Mouse (Mus musculus) stomach, embryonic 14.5 days (tissue): Measurements from ENCODE around the gene Ccp110. TPM values are rescaled to one million over a fixed set of nuclear protein-coding genes. Genes with fewer than 3 reads are reported as not detected.

Experiments
- ATAC-seq: fragments of 200-750 bp; cut with Nextera tagmentation; 2 replicates; pipeline ENCODE4 v1.8.0; 2017; ENCODE audit warnings: low read depth, moderate TSS enrichment; ENCODE audit not compliant: insufficient number of reproducible peaks, insufficient read depth, low FRiP score
- H3K27ac ChIP-seq: fragments of 300-500 bp; sonication (generic); 2 replicates; pipeline ENCODE4 v1.5.1; 2014; ENCODE audit warnings: mild to moderate bottlenecking, low read length, moderate library complexity, mixed read lengths
- H3K27me3 ChIP-seq: fragments of 300-500 bp; sonication (generic); 2 replicates; pipeline ENCODE4 v1.6.1; 2014; ENCODE audit warnings: low read length, control low read depth, mixed read lengths; ENCODE audit not compliant: control insufficient read depth, insufficient read depth
- H3K36me3 ChIP-seq: fragments of 300-500 bp; sonication (generic); 2 replicates; pipeline ENCODE4 v1.6.1; 2014; ENCODE audit warnings: mild to moderate bottlenecking, control low read depth, low read length, moderate library complexity, mixed read lengths; ENCODE audit not compliant: control insufficient read depth, insufficient read depth
- H3K4me1 ChIP-seq: fragments of 300-500 bp; sonication (generic); 2 replicates; pipeline ENCODE4 v1.6.1; 2014; ENCODE audit warnings: low read length, control low read depth, mixed read lengths; ENCODE audit not compliant: control insufficient read depth, insufficient read depth
- H3K4me2 ChIP-seq: fragments of 300-500 bp; sonication (generic); replicated peaks from 2 replicates; pipeline ENCODE4 v1.6.1; 2014; ENCODE audit warnings: low read depth, low read length, control low read depth
- H3K4me3 ChIP-seq: fragments of 300-500 bp; sonication (generic); 2 replicates; pipeline ENCODE4 v1.5.1; 2014; ENCODE audit warnings: low read depth, low read length, control low read depth
- H3K9ac ChIP-seq: fragments of 300-500 bp; sonication (generic); replicated peaks from 2 replicates; pipeline ENCODE4 v1.6.1; 2014; ENCODE audit warnings: low read depth, mild to moderate bottlenecking, control low read depth, low read length, moderate library complexity, mixed read lengths
- H3K9me3 ChIP-seq: fragments of 300-500 bp; sonication (generic); 2 replicates; pipeline ENCODE4 v1.6.1; 2016; ENCODE audit warnings: low read depth, low read length, control low read depth; ENCODE audit not compliant: control insufficient read depth
- whole genome bisulfite sequencing: fragments of 180-500 bp; shearing (Covaris S2); extraction: QIAGEN DNeasy Blood & Tissue Kit; methylation state at CpG from one replicate; pipeline ENCODE4 v1.1.7; 2014; 5-methylcytosine and 5-hydroxymethylcytosine counted together
- polyA plus RNA-seq: library from polyadenylated mRNA; unstranded; fragments of >200 nt; fragmentation: Nextera tagmentation; extraction: Ambion mirVana; gene quantifications from 2 replicates; pipeline ENCODE4 v1.2.1, GENCODE M21; 2014

Ccp110 gene
- polyA plus RNA-seq, 1 experiment from 2014 or later: 12.2 TPM

GRCm38 (mm10) chr7:118708002-118708401, 4.3 kb upstream of the Ccp110 start:
- H3K36me3 ChIP-seq: no peaks in the 10 kb centered on the region
- no peak for ATAC-seq
- no peak overlapping the region for H3K4me2 ChIP-seq
- WGBS: 77% methylated on average over 4 of the region's 4 CpGs
- H3K27ac ChIP-seq: no peak overlapping the region
- H3K4me3 ChIP-seq: no peak overlapping the region
- H3K27me3 ChIP-seq: no peaks in the 10 kb centered on the region
- peaks cover 19% of the 10 kb centered on the region for H3K4me1 ChIP-seq
- no peaks in the 10 kb centered on the region for H3K9me3 ChIP-seq
- no peak overlapping the region for H3K9ac ChIP-seq

GRCm38 (mm10) chr7:118710776-118711175, 1.6 kb upstream of the Ccp110 start:
- WGBS: 71% methylated on average over 5 of the region's 5 CpGs
- no peaks in the 10 kb centered on the region for H3K27me3 ChIP-seq
- no peak overlapping the region for H3K27ac ChIP-seq
- no peak for ATAC-seq
- H3K36me3 ChIP-seq: no peaks in the 10 kb centered on the region
- H3K9me3 ChIP-seq: no peaks in the 10 kb centered on the region
- no peak overlapping the region for H3K4me3 ChIP-seq
- H3K9ac ChIP-seq: no peak overlapping the region
- H3K4me2 ChIP-seq: no peak overlapping the region
- H3K4me1 ChIP-seq: peaks cover 6% of the 10 kb centered on the region; the same call in 1 of the 2 replicates

- WGBS: 87% methylated on average over 1 of the region's 1 CpGs
- no peak overlapping the region for H3K4me3 ChIP-seq
- H3K27me3 ChIP-seq: no peaks in the 10 kb centered on the region
- no peak overlapping the region for H3K4me2 ChIP-seq
- H3K9me3 ChIP-seq: no peaks in the 10 kb centered on the region
- H3K9ac ChIP-seq: no peak overlapping the region
- no peak for ATAC-seq
- peaks cover 6% of the 10 kb centered on the region; the same call in 1 of the 2 replicates for H3K4me1 ChIP-seq
- H3K36me3 ChIP-seq: no peaks in the 10 kb centered on the region; the same call in 1 of the 2 replicates
- no peak overlapping the region for H3K27ac ChIP-seq
These were observed 2.5 kb downstream of the Ccp110 start for GRCm38 (mm10) chr7:118714873-118715272.

- H3K9ac ChIP-seq: no peak overlapping the region
- peaks cover 11% of the 10 kb centered on the region; the same call in 1 of the 2 replicates for H3K36me3 ChIP-seq
- H3K27me3 ChIP-seq: no peaks in the 10 kb centered on the region
- WGBS: 95% methylated on average over 4 of the region's 4 CpGs
- no peak overlapping the region for H3K27ac ChIP-seq
- no peak for ATAC-seq
- no peaks in the 10 kb centered on the region for H3K9me3 ChIP-seq
- H3K4me3 ChIP-seq: no peak overlapping the region
- no peak overlapping the region for H3K4me2 ChIP-seq
- peaks cover 4% of the 10 kb centered on the region; the same call in 1 of the 2 replicates for H3K4me1 ChIP-seq
These were observed 5.7 kb downstream of the Ccp110 start for GRCm38 (mm10) chr7:118718066-118718465.

- ATAC-seq: no peak
- H3K36me3 ChIP-seq: peaks cover 30% of the 10 kb centered on the region; the same call in 1 of the 2 replicates
- no peaks in the 10 kb centered on the region for H3K4me1 ChIP-seq
- no peak overlapping the region for H3K9ac ChIP-seq
- no peaks in the 10 kb centered on the region for H3K9me3 ChIP-seq
- H3K4me2 ChIP-seq: no peak overlapping the region
- WGBS: 91% methylated on average over 9 of the region's 9 CpGs
- H3K4me3 ChIP-seq: no peak overlapping the region
- H3K27me3 ChIP-seq: no peaks in the 10 kb centered on the region
- no peak overlapping the region for H3K27ac ChIP-seq
These were observed 11.6 kb downstream of the Ccp110 start for GRCm38 (mm10) chr7:118723927-118724326.

- H3K4me1 ChIP-seq: no peaks in the 10 kb centered on the region
- H3K27me3 ChIP-seq: no peaks in the 10 kb centered on the region
- H3K9ac ChIP-seq: no peak overlapping the region
- H3K4me3 ChIP-seq: no peak overlapping the region
- peaks cover 30% of the 10 kb centered on the region; the same call in 1 of the 2 replicates for H3K36me3 ChIP-seq
- H3K4me2 ChIP-seq: no peak overlapping the region
- WGBS: 71% methylated on average over 2 of the region's 2 CpGs
- no peak overlapping the region for H3K27ac ChIP-seq
- ATAC-seq: no peak
- H3K9me3 ChIP-seq: no peaks in the 10 kb centered on the region
These were observed 13.1 kb downstream of the Ccp110 start for GRCm38 (mm10) chr7:118725459-118725858.

GRCm38 (mm10) chr7:118728846-118729587, 16.7 kb downstream of the Ccp110 start:
- ATAC-seq: no peak
- Histone ChIP-seq H3K36me3 (peaks cover 35% of the 10 kb centered on the region), H3K27me3 (no peaks in the 10 kb centered on the region), H3K4me1 (no peaks in the 10 kb centered on the region), H3K4me3 (no peak overlapping the region), H3K4me2 (no peak overlapping the region), H3K27ac (no peak overlapping the region), H3K9ac (no peak overlapping the region), H3K9me3 (no peaks in the 10 kb centered on the region)
- 90% methylated on average over 13 of the region's 13 CpGs for WGBS

- Histone ChIP-seq H3K27me3 (no peaks in the 10 kb centered on the region), H3K27ac (no peak overlapping the region), H3K36me3 (peaks cover 26% of the 10 kb centered on the region), H3K4me3 (no peak overlapping the region), H3K4me1 (no peaks in the 10 kb centered on the region), H3K9ac (no peak overlapping the region), H3K9me3 (no peaks in the 10 kb centered on the region), H3K4me2 (no peak overlapping the region)
- ATAC-seq: no peak
- WGBS: 90% methylated on average over 3 of the region's 3 CpGs
These were observed 19.4 kb downstream of the Ccp110 start for GRCm38 (mm10) chr7:118731781-118732180.

GRCm38 (mm10) chr7:118733225-118733624, 20.9 kb downstream of the Ccp110 start:
- no peak overlapping the region for H3K27ac ChIP-seq
- H3K36me3 ChIP-seq: peaks cover 19% of the 10 kb centered on the region
- 93% methylated on average over 13 of the region's 13 CpGs for WGBS

More at GRCm38 (mm10) chr7:118733225-118733624, 20.9 kb downstream of the Ccp110 start:
- Histone ChIP-seq H3K27me3 (no peaks in the 10 kb centered on the region), H3K4me3 (no peak overlapping the region), H3K4me2 (no peak overlapping the region), H3K9me3 (no peaks in the 10 kb centered on the region), H3K9ac (no peak overlapping the region), H3K4me1 (no peaks in the 10 kb centered on the region)
- no peak for ATAC-seq
